Mouse (Mus musculus) cerebral cortex, adult 2 months (tissue): Measurements from ENCODE around the gene Nynrin.

Experiments
- WGBS: fragments of 180-500 bp; shearing (Covaris S2); methylation state at CpG from one replicate; pipeline ENCODE4 v1.1.7; 2018; 5-methylcytosine and 5-hydroxymethylcytosine counted together

Nynrin gene

GRCm38 (mm10) chr14:55853621-55854285 lies at the start of gene Nynrin:
Nynrin (plus strand) TSS chr14:55854010.
- WGBS: 4% methylated on average over 33 of the region's 33 CpGs

- 25% methylated on average over 16 of the region's 16 CpGs for WGBS
These were observed 38.9 kb upstream of the Nynrin start for GRCm38 (mm10) chr14:55814885-55815284.

- 24% methylated on average over 17 of the region's 17 CpGs for WGBS
These were observed 38.5 kb upstream of the Nynrin start for GRCm38 (mm10) chr14:55815310-55815751.

- 85% methylated on average over 7 of the region's 7 CpGs for WGBS
These were observed 33.9 kb upstream of the Nynrin start for GRCm38 (mm10) chr14:55819845-55820405.

GRCm38 (mm10) chr14:55820576-55820975 lies 33.2 kb upstream of the Nynrin start:
- WGBS: 89% methylated on average over 9 of the region's 9 CpGs

- 13% methylated on average over 13 of the region's 13 CpGs for WGBS
These were observed 31.3 kb upstream of the Nynrin start for GRCm38 (mm10) chr14:55822435-55822990.

- WGBS: 2% methylated on average over 44 of the region's 46 CpGs
These were observed 30.6 kb upstream of the Nynrin start, which contains the start of gene Nfatc4 for GRCm38 (mm10) chr14:55822991-55823762. Nfatc4 (plus strand) TSS chr14:55823144.

- WGBS: 41% methylated on average over 10 of the region's 10 CpGs
These were observed 29.8 kb upstream of the Nynrin start for GRCm38 (mm10) chr14:55824001-55824480.

- WGBS: 7% methylated on average over 32 of the region's 32 CpGs
These were observed 29.2 kb upstream of the Nynrin start for GRCm38 (mm10) chr14:55824481-55825215.

GRCm38 (mm10) chr14:55825216-55826051 lies 28.4 kb upstream of the Nynrin start:
- 3% methylated on average over 26 of the region's 37 CpGs for WGBS

- 16% methylated on average over 15 of the region's 15 CpGs for WGBS
These were observed 27.7 kb upstream of the Nynrin start for GRCm38 (mm10) chr14:55826142-55826541.

- WGBS: 41% methylated on average over 41 of the region's 41 CpGs
These were observed 27.1 kb upstream of the Nynrin start for GRCm38 (mm10) chr14:55826551-55827340.

- 80% methylated on average over 3 of the region's 3 CpGs for WGBS
These were observed 25.0 kb upstream of the Nynrin start for GRCm38 (mm10) chr14:55828716-55829263.

GRCm38 (mm10) chr14:55829854-55830253 lies 24.0 kb upstream of the Nynrin start:
- WGBS: 96% methylated on average over 16 of the region's 16 CpGs

GRCm38 (mm10) chr14:55830331-55830730 lies 23.5 kb upstream of the Nynrin start:
- WGBS: 94% methylated on average over 4 of the region's 4 CpGs

- 95% methylated on average over 4 of the region's 4 CpGs for WGBS
These were observed 20.7 kb upstream of the Nynrin start for GRCm38 (mm10) chr14:55833126-55833525.

GRCm38 (mm10) chr14:55834808-55835533 lies 18.8 kb upstream of the Nynrin start:
- WGBS: 78% methylated on average over 5 of the region's 5 CpGs

- WGBS: 94% methylated on average over 5 of the region's 5 CpGs
These were observed 15.5 kb upstream of the Nynrin start for GRCm38 (mm10) chr14:55838312-55838711.

GRCm38 (mm10) chr14:55838740-55839139 lies 15.1 kb upstream of the Nynrin start:
- WGBS: 92% methylated on average over 4 of the region's 4 CpGs
